Mouse (Mus musculus) kidney, postnatal 0 days (tissue): ENCODE data around the gene Slc39a11. TPM values are rescaled to one million over a fixed set of nuclear protein-coding genes. Genes with fewer than 3 reads are reported as not detected.
A peak's percentile ranks its signal among the peaks of the same experiment; 100 is the strongest.
"Not testable (repeated sequence)": the region's sequence is repeated elsewhere in the genome, so short reads cannot be mapped to it uniquely, and the experiment has no call there.

ENCODE experiments used
- ATAC-seq: fragments of 200-750 bp; cut with Nextera tagmentation; replicated peaks from 2 replicates; pipeline ENCODE4 v1.8.0; 2017; ENCODE audit warnings: low read depth, moderate number of reproducible peaks, moderate TSS enrichment, moderate library complexity; ENCODE audit not compliant: low FRiP score
- DNase-seq: peaks from one replicate; pipeline ENCODE4 v3.0.0-alpha.2; 2016; ENCODE audit warnings: low spot score
- H3K27ac ChIP-seq: fragments of 300-500 bp; sonication (generic); 2 replicates; pipeline ENCODE4 v1.5.1; 2014; ENCODE audit warnings: mild to moderate bottlenecking
- H3K27me3 ChIP-seq: fragments of 300-500 bp; sonication (generic); 2 replicates; pipeline ENCODE4 v1.6.1; 2014; ENCODE audit warnings: low read length, mixed read lengths; ENCODE audit not compliant: insufficient read depth
- H3K36me3 ChIP-seq: fragments of 300-500 bp; sonication (generic); 2 replicates; pipeline ENCODE4 v1.6.1; 2014; ENCODE audit warnings: low read length, mixed read lengths; ENCODE audit not compliant: insufficient read depth
- H3K4me1 ChIP-seq: fragments of 300-500 bp; sonication (generic); replicated peaks from 2 replicates; pipeline ENCODE4 v1.6.1; 2014; ENCODE audit warnings: antibody characterized with exemption, low read length, mixed read lengths; ENCODE audit not compliant: insufficient read depth
- H3K4me2 ChIP-seq: fragments of 300-500 bp; sonication (generic); 2 replicates; pipeline ENCODE4 v1.6.1; 2014; ENCODE audit warnings: mild to moderate bottlenecking, low read length, moderate library complexity, mixed read lengths
- H3K4me3 ChIP-seq: fragments of 300-500 bp; sonication (generic); replicated peaks from 2 replicates; pipeline ENCODE4 v1.5.1; 2014; ENCODE audit warnings: low read depth, low read length
- H3K9ac ChIP-seq: fragments of 300-500 bp; sonication (generic); 2 replicates; pipeline ENCODE4 v1.6.1; 2014; ENCODE audit warnings: low read depth, low read length
- H3K9me3 ChIP-seq: fragments of 300-500 bp; sonication (generic); replicated peaks from 2 replicates; pipeline ENCODE4 v1.6.1; 2016; ENCODE audit warnings: low read length, inconsistent platforms, mixed read lengths
- CTCF ChIP-seq: IDR thresholded peaks from 2 replicates; pipeline ENCODE4 v1.5.1; 2016; ENCODE audit warnings: antibody characterized with exemption, low read depth, mild to moderate bottlenecking, moderate library complexity
- WGBS: fragments of 180-500 bp; shearing (Covaris S2); extraction: QIAGEN DNeasy Blood & Tissue Kit; methylation state at CpG from one replicate; pipeline ENCODE4 v1.1.7; 2014; 5-methylcytosine and 5-hydroxymethylcytosine counted together
- polyA plus RNA-seq: library from polyadenylated mRNA; unstranded; fragments of >200 nt; fragmentation: Nextera tagmentation; extraction: Ambion mirVana; gene quantifications from 2 replicates; pipeline ENCODE4 v1.2.1, GENCODE M21; 2015

Gene Slc39a11
- polyA plus RNA-seq, 1 experiment from 2014 or later = 23.3 TPM

DNA sequence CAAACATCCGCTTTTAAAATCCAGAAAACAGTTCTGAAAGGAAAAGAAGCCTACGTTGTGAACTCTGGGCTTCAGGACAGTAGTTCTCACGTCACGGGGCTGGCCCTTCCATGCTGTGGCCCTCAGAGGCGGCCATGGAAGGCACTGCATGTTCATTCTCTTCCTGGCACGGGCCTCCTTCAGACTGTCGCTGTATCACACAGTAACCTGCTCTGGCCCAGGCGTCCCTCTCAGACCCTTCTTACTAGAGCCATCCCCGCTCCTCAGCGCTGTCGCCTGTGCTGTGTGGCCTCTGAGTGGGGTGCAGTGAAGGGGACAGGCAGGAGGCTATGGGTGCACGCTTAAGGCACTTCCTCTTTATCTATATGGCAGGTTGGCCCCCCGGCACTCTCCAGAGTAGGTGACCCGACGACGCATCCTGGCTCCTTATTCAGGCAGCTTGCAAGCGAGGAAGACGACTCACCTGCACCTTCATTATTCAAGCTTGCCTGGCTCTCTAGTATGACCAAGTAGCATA lies 12.0 kb upstream of the Slc39a11 start:
- Histone ChIP-seq H3K27ac (no peak overlapping the region), H3K9me3 (no peaks in the 10 kb centered on the region), H3K4me1 (no peaks in the 10 kb centered on the region; the same call in 1 of the 2 replicates), H3K4me3 (no peak overlapping the region), H3K9ac (no peak overlapping the region), H3K27me3 (no peaks in the 10 kb centered on the region), H3K36me3 (peaks cover 44% of the 10 kb centered on the region), H3K4me2 (no peak overlapping the region)
- 94% methylated on average over 18 of the region's 18 CpGs for WGBS
- TF ChIP-seq CTCF = no peak
- no peak for DNase-seq
- ATAC-seq = no peak

DNA sequence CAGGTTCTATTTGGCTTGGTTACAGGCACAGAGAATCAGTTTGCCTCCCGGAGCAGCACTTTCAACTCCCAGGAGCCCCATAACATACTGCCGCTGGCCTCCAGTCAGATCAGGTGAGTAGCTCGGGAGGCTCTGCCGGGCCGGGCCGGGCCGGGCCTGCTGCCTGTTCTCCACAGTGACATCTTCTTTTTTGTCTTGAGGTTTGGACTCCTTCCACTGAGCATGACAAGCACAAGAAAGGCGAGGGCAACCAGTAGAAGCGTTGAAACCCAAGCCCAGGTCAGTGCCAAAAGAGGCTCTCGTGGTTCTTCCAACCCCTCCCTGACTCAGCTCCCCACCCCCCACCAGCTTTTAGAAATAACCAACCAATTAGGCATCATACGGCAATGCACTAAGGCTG lies 11.1 kb upstream of the Slc39a11 start:
- no peak for TF ChIP-seq CTCF
- H3K9ac ChIP-seq = no peak overlapping the region
- peaks cover 54% of the 10 kb centered on the region for H3K36me3 ChIP-seq
- no peak overlapping the region for H3K4me2 ChIP-seq
- 91% methylated on average over 11 of the region's 11 CpGs for WGBS
- DNase-seq (no peak), ATAC-seq (no peak)
- H3K27ac ChIP-seq = no peak overlapping the region
- no peak overlapping the region for H3K4me3 ChIP-seq
- no peaks in the 10 kb centered on the region for H3K4me1 ChIP-seq
- no peaks in the 10 kb centered on the region for H3K27me3 ChIP-seq
- no peaks in the 10 kb centered on the region for H3K9me3 ChIP-seq

DNA sequence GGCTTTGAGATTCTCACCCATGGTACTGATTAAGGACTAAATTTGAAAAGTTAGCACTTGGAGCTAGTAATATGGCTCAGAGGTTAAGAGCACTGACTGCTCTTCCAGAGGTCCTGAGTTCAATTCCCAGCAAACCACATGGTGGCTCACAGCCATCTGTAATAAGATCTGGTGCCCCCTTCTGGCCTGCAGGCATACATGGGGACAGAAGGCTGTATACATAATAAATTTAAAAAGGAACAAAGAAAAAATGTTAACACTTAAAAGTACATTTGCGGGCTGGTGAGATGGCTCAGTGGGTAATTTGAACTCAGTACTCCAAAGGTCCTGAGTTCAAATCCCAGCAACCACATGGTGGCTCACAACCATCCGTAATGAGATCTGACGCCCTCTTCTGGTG lies 10.3 kb upstream of the Slc39a11 start:
- H3K27ac ChIP-seq, H3K4me2 ChIP-seq, H3K27me3 ChIP-seq, ATAC-seq, H3K4me1 ChIP-seq, H3K4me3 ChIP-seq, H3K9ac ChIP-seq, H3K9me3 ChIP-seq, DNase-seq: not testable (repeated sequence)
- WGBS = 90% methylated on average over 3 of the region's 3 CpGs
- TF ChIP-seq CTCF = peak; percentile 39
- H3K36me3 ChIP-seq = peaks cover 61% of the 10 kb centered on the region

DNA sequence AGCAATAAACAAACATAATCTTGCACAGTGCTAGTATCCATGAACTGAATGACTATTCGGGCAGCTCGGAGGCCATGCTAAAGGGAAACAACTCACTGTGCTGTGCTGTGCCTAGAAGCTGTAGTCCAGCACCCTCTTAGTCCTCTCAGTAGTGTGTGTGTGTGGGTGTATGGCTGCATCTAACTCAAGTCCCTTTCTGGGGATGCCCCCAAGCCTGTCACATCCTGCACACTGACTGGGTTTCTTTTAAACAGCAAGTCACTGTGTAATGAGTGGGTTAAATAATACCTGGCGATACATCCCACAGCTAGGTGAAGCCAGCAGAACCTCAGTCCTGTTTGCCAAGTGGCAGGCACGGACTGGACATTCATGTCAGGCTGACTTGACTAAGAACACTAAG lies 8.9 kb upstream of the Slc39a11 start:
- no peak for ATAC-seq
- 61% methylated on average over 4 of the region's 4 CpGs for WGBS
- peak overlapping the region; percentile 47 for H3K27ac ChIP-seq

DNA sequence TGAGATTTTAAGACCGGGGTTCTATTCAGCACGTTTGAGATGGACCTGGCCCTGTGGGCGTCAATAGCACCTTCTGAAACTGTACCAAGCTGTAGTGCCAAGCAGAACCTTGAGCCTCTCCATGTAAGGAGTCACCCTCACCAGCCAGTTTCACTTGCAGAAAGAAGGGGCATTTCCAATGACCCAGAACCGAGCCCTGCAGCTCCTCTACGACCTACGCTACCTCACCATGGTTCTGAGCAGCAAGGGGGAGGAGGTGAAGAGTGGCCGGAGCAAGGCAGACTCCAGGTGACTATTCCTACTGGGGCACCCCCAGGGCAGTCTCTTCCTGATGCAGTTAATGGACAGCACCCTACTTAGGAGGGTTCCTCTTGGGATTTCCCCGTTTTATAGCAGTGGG lies 8.4 kb upstream of the Slc39a11 start:
- WGBS = 62% methylated on average over 8 of the region's 8 CpGs
- Histone ChIP-seq H3K4me2 (no peak overlapping the region), H3K27me3 (no peaks in the 10 kb centered on the region), H3K9me3 (no peaks in the 10 kb centered on the region), H3K4me3 (no peak overlapping the region), H3K36me3 (peaks cover 69% of the 10 kb centered on the region), H3K4me1 (no peaks in the 10 kb centered on the region), H3K27ac (peak overlapping the region; percentile 47), H3K9ac (no peak overlapping the region)
- TF ChIP-seq CTCF = no peak
- no peak for DNase-seq
- ATAC-seq = peak; percentile 40; the same call in 1 of the 2 replicates

More for the DNA sequence above, 8.9 kb upstream of the Slc39a11 start:
- H3K36me3 ChIP-seq = peaks cover 69% of the 10 kb centered on the region
- no peak for DNase-seq
- H3K4me3 ChIP-seq = no peak overlapping the region
- H3K27me3 ChIP-seq = no peaks in the 10 kb centered on the region
- H3K4me2 ChIP-seq = no peak overlapping the region
- no peak for TF ChIP-seq CTCF
- H3K9ac ChIP-seq = no peak overlapping the region
- no peaks in the 10 kb centered on the region for H3K9me3 ChIP-seq
- H3K4me1 ChIP-seq = no peaks in the 10 kb centered on the region

DNA sequence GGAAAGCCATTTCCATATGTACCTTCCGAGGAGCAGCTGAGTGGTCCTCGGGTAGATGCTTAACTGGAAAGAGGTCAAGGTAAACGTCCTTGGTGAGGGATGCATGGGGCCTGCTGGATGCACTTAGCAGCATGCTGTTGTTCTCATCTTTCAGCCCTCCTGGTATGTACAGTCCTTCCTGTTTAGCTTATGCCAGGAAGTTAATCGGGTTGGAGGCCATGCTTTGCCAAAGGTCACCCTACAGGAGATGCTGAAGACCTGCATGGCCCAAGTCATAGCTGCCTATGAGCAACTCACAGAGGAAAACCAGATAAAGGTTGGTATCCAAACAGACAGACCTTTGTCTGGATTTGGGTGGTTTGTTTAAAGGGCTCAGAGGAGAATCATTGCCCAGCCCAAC lies 7.3 kb upstream of the Slc39a11 start:
- WGBS = 53% methylated on average over 4 of the region's 4 CpGs
- Histone ChIP-seq H3K9me3 (no peaks in the 10 kb centered on the region), H3K4me2 (no peak overlapping the region), H3K4me1 (no peaks in the 10 kb centered on the region), H3K27ac (no peak overlapping the region), H3K4me3 (no peak overlapping the region), H3K27me3 (no peaks in the 10 kb centered on the region), H3K36me3 (peaks cover 77% of the 10 kb centered on the region), H3K9ac (no peak overlapping the region)
- TF ChIP-seq CTCF = no peak
- no peak for DNase-seq
- ATAC-seq = no peak

DNA sequence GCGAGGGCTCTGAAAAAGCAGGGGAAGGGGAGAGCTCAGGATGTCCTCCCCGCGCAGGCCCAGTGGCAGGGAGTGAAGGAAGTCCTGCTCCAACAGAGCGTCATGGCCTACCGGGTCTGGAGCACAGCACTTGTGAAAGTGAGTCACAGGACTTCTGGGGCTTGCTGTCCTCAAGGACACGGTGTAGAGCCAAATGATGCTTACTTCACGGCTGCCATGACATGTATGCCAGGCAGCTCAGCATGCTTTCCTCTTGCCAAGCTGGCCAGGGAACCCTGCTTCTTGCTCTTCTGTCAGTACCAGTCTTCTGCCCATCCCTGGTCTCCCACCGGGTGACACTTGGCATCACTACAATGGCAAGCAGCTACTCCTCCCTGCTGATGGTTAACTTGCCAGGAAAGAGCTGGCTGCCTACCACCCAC lies 6.6 kb upstream of the Slc39a11 start:
- no peak overlapping the region for H3K4me3 ChIP-seq
- no peak overlapping the region for H3K9ac ChIP-seq
- H3K4me1 ChIP-seq = no peaks in the 10 kb centered on the region
- H3K27ac ChIP-seq = no peak overlapping the region
- no peaks in the 10 kb centered on the region for H3K27me3 ChIP-seq
- no peak for DNase-seq
- 87% methylated on average over 8 of the region's 8 CpGs for WGBS
- H3K4me2 ChIP-seq = no peak overlapping the region
- ATAC-seq = no peak
- H3K36me3 ChIP-seq = peaks cover 72% of the 10 kb centered on the region
- no peak for TF ChIP-seq CTCF
- no peaks in the 10 kb centered on the region for H3K9me3 ChIP-seq
